Mouse (Mus musculus) embryo, embryonic 10 days (tissue): ENCODE measurements around the gene Edn2.

Experiments used
- DNase-seq: peaks from one replicate; pipeline ENCODE4 v3.0.0-alpha.2; 2015; ENCODE audit warnings: low spot score

The Edn2 gene

GRCm38 (mm10) chr4:120161166-120161949 lies at the start of gene Edn2:
Edn2 (plus strand) TSS chr4:120161206.
- no peak for DNase-seq

- no peak for DNase-seq
Measured at GRCm38 (mm10) chr4:120115516-120115915, 45.5 kb upstream of the Edn2 start.

- no peak for DNase-seq
Measured at GRCm38 (mm10) chr4:120116312-120116711, 44.7 kb upstream of the Edn2 start.

DNA sequence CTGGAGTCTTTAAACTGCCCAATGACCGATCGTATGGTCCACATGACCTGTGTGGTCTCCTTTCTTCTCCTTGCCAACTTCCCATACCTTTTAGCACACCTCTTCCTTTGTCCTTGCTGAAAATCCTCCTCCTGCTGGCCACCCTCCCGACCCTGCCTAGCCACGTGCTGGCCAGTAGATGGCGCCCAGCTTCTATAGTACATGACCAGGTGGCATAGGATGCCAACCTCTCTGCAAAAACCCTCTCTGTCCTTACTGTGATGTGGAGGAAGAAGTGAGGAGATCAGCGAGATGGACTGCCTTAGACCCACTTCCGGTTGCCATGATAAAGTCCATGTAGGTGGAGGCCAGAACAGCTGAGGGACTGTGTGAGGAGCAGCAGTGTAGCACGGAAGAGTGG lies 40.7 kb upstream of the Edn2 start:
- peak; percentile 51 for DNase-seq

GRCm38 (mm10) chr4:120124656-120125055 lies 36.4 kb upstream of the Edn2 start:
- no peak for DNase-seq

GRCm38 (mm10) chr4:120126047-120126446 lies 35.0 kb upstream of the Edn2 start:
- DNase-seq, result no peak

GRCm38 (mm10) chr4:120127333-120127732 lies 33.7 kb upstream of the Edn2 start:
- DNase-seq, result no peak

DNA sequence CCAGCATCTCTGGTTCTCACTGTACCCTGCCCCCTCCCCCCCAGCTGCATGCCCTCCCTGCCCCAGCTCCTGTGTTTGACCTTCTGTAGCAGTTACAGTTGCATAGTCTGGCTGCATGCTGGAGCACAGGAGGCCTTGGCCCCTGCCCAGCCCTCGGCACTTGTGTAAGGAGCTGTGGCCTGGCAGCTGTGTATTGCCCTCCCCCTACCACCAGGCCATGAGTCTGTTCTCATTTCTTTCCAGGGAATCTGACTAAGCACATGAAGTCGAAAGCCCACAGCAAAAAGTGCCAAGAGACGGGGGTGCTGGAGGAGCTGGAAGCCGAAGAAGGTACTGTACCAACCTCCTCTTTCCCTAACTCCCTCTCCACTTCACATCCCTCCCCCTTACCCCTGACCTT lies 33.0 kb upstream of the Edn2 start:
- no peak for DNase-seq

DNA sequence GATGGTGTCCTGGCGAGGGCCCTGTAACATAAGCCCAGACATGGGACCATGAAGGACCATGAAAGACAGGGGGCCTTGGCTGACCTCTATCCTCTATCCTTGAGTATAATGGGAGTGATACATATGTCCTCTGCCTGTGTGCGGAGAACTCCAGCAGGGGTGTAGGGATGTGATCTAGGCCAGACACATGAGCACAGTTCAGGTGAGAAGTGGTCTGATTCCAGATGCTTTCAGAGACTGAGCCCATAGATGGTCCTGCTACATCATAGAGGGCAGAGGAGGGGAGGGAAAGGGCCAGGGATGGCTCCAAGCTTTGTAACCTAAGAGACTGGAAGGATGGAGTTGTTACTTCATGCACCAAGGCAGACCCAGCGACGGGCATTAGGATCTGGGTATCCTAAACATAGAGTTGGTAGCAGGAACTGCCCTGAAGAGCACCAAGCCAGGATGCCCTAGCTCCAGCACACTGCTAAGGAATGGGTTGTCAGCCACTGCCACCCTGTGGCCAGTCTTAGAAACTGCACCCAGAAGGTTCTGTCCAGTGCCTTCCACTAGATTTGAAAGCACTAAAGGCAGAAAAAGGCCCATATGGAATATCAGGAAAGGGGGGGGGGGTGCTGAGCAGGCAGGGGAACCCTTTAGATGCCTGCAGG lies 31.6 kb upstream of the Edn2 start:
- peak; percentile 79 for DNase-seq

DNA sequence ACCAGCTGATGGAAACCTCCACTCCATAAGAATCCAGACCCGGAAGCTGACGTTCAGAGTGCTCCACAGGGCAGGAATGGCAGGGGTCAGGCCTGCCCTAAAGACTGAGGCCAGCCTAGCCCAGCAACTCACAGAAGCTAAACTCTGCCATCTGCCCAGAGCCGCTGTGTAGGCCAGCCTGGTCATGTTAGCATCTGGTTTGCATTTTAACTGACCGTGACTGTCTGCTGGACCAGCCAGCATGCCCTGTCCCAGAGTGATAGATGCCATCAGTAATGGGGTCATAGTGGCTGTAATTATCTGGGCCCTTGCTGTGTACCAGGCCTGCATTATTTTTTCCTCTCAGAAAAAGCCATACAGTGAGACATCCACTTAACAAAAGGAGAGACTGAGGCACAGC lies 30.1 kb upstream of the Edn2 start:
- DNase-seq, result peak; percentile 54

- no peak for DNase-seq
Measured at GRCm38 (mm10) chr4:120131441-120132220, 29.4 kb upstream of the Edn2 start.

DNA sequence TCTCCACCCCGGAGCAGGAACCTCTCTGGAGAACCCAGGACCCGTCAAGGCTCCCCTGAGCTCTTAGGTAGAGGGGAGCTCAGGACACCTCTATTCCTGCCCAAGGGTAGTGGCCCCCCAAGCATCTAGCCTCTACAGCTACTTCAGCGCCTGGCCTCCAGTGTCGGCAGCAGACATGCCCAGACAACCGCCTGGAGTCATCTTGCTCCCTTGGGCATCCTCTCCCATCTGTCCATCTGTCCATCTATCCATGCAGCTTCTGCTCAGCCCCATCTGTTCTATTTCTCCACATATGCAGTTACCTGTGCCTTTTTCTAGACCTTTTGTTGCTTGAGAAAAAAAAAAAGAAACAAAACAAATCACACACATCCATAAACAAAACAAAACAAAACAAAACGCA lies 26.8 kb upstream of the Edn2 start:
- DNase-seq, result no peak

DNA sequence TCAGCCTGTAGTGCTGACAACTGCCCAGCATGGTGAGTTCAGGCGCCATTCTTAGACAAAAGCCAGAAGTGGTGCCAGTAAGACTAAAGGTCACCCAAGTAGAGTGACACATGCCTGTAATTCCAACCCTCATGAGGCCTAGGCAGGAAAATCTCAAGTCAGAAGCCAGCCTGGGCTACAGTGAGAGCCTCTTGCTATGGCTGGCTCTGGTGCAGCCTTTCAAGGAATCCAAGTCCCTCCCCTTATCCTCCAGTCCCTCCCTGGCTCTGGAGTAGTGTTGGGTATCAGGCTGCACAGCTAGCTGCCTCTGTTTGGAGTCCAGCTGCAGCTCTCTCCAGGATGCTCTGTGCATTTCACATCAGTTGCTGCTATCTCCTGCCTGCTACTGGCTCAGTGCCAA lies 19.2 kb upstream of the Edn2 start:
- no peak for DNase-seq

- no peak for DNase-seq
Measured at GRCm38 (mm10) chr4:120142905-120143304, 18.1 kb upstream of the Edn2 start.

DNA sequence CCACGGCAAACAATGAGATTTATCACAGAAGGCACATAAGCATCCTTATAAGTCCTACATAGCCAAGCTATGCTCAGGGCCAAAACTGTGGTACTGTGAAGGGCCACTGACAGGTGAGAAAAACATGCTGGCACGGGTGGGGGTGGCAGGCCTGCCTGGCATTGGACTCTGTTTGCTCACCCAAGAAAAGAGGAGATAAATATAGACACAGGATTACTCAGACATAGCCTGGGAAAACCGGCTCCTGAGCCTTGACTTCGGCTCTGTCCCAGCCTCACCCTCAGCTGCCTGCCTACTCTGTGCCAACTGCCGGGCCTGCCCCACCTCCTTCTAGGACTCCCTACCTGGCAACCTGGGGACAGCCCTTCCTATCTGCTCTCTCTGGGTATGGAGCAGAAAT lies 16.7 kb upstream of the Edn2 start:
- no peak for DNase-seq

DNA sequence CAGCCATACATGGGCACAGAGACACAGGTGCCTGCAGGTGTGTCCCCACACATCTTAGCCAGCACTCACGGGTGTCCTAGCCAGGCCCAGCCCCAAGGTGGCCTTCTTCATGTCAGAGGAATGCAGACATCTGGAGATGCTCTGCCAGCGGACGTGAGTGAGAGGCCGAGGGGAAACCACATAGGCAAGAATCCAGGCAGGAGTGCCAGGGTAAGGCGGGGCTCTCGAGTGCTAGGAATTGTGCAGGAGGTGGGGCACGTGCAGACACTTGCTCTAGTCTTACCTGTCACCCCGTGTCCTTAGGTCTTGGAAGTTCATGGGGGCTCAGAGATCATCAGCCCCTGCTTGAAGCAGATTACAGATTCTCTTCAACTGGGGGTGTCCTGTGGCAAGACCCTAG lies 15.1 kb upstream of the Edn2 start:
- no peak for DNase-seq

DNA sequence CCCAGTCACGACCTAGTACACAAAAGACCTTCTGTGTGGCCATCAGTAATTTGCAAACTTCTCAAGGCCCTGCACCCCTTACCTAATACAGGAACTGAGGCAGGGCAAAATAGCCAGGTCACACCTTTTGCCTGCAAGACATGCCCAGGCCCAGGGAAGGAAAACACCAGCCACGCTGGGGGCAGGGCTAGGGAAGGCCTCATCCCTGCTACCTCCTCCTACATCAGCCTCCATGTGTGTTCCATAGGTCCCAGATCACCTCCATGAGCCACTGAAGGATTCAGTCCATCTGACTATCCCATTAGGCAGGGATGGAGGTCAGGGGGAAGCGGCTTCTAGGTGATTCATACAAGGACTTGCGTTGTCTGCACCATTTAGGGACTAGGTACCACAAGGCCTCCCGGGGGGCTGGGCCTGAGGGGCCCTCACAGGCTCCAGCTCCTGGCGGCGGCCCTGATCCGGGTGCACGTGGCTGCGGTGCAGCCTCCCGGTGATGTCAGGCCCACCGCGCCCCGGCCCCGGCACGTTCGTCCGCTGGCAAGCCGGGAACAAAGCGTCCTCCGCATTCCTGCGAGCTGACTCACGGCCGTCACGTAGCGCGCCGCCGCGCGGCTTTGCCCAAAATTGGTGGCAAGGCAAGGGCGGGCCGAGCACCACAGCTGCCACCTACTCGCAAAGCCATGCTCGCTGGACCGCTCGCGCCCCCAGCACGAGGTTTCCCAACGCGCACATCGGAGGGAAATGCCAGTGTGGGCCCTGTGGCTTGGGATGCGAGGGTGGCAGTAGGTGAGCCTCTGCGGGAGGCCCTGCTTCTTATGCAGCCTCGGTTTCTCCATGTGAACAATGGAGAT lies 12.5 kb upstream of the Edn2 start:
- DNase-seq, result peak; percentile 86

DNA sequence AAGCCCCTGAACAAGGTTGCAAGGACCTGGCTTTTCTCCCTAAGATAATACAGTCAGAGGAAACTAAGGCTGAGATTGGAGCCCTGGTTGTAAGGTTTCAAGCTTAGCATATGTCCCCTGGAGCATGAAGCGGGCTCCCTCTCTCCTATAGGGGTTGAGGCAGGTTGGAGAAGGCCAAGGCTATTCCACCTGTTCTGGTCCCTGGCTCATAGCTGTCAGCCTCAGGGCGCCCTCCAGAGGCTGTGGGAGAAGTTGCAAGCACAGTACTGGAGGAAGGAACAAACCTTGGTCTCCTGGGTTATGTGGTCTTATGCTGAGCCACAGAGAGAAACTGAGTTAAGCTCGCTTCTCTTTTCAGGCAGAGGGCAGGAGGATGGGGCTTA lies 11.9 kb upstream of the Edn2 start:
- DNase-seq, result peak; percentile 74

- DNase-seq, result no peak
Measured at GRCm38 (mm10) chr4:120150345-120150920, 10.6 kb upstream of the Edn2 start.

DNA sequence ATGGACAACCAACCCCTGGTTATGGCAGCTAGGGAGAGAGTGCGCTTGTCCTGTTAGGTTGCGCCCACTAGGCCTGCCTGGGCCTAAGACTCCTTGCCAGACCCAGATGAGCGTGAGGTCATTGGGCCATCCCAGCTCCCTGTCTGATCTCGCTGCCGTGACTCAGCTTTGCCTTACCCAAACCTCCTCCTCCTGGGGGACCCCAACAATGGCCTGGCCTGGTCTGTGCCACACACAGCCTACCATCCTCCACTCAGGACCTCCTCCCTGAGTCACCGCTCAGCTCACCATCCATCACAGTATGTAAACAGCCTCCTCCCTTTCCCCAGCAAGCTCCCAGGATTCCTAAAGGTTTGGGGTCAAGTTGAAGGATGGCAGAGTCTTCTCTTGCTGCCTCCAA lies 9.1 kb upstream of the Edn2 start:
- DNase-seq, result no peak

DNA sequence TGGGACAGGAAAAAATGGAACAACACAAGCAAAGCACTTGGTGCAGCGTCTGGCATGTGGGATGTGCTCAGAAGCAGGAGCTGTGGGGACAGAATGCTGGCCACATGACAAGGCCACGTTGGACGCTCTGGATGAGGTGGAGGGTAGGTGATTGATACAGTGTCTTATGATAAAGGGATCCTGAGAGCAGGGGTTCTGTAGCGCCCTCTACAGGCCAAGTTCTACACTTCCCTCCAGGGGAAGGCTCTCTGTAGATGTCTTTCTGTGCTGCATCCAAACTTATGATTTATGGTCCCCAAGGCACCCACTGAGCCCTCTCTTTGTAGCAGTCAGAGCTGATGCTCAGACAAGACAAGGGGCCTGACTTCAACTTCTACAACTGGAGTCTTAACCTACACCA lies 8.4 kb upstream of the Edn2 start:
- DNase-seq, result no peak

DNA sequence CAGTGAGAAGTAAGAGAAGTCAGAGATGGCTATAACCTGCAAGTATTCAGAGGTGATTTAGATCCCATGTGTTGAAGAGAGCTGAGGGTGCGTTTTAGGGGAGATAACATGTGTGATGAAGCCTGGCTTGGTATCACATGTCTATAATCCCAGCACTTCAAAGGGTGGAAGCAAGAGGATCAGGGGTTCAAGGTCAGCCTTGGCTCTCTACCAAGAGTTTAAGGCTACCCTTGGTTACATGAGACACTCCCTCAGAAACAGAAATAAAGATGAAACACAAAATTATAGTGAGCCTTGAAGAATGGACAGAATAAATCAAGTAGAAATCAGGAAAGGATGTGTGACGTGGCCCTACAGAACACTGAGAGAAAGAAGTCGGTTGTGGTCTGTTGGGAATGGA lies 7.3 kb upstream of the Edn2 start:
- DNase-seq, result no peak
